Mouse (Mus musculus): ENCODE measurements around the gene Bud13. TPM values are rescaled to one million over a fixed set of nuclear protein-coding genes. Genes with fewer than 3 reads are reported as not detected.

Bud13 gene
- total RNA-seq (2014; rRNA removed) (13.5 and 14.7 TPM in 2 replicates), polyA plus RNA-seq (2015; fragmentation: Nextera tagmentation; extraction: Ambion mirVana) (11.5 and 12.8 TPM in 2 replicates)

- Histone ChIP-seq H3K9me3 (ENCODE audit: low read length) (no peaks in the 10 kb centered on the region), H3K4me3 (ENCODE audit: low read depth, low read length) (peak within 1 kb of the TSS; percentile 73), H3K27ac (ENCODE audit: low read depth, low read length) (peak within 1 kb of the TSS; percentile 70), H3K9ac (peak within 1 kb of the TSS; percentile 81), H3K36me3 (ENCODE audit: insufficient read depth) (peaks cover 45% of the 10 kb centered on the region), H3K4me2 (ENCODE audit: low read depth) (peak within 1 kb of the TSS; percentile 58), H3K4me1 (ENCODE audit: insufficient read depth) (peaks cover 6% of the 10 kb centered on the region), H3K27me3 (ENCODE audit: insufficient read depth, low read length) (no peaks in the 10 kb centered on the region)
- peak; percentile 81 for TF ChIP-seq CTCF (IDR thresholded peaks at IDR 0.05; ENCODE audit: low read depth)
- ATAC-seq (peak; percentile 95), DNase-seq (peak; percentile 94)
- under 1% methylated on average over 55 of the region's 55 CpGs for WGBS
Observed at GRCm38 (mm10) chr9:46282631-46283436, at the start of gene Bud13. Gene Bud13, plus strand, starts transcription at chr9:46283008.

- Histone ChIP-seq H3K4me3 (ENCODE audit: low read depth, low read length) (no peak overlapping the region), H3K27ac (ENCODE audit: low read depth, low read length) (no peak overlapping the region), H3K9me3 (ENCODE audit: low read length) (no peaks in the 10 kb centered on the region), H3K36me3 (ENCODE audit: insufficient read depth) (no peaks in the 10 kb centered on the region), H3K27me3 (ENCODE audit: insufficient read depth, low read length) (no peaks in the 10 kb centered on the region), H3K4me2 (ENCODE audit: low read depth) (no peak overlapping the region), H3K9ac (no peak overlapping the region), H3K4me1 (ENCODE audit: insufficient read depth) (no peaks in the 10 kb centered on the region)
- TF ChIP-seq CTCF (IDR thresholded peaks at IDR 0.05; ENCODE audit: low read depth) = no peak
- ATAC-seq = no peak
- no peak for DNase-seq
- 91% methylated on average over 6 of the region's 6 CpGs for WGBS
Observed at GRCm38 (mm10) chr9:46235196-46235595, 47.6 kb upstream of the Bud13 start.

DNA sequence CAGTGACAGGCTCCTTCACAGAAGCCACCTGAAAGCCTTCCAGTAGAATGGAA, 47.4 kb upstream of the Bud13 start, which contains the start of gene Apoc3:
Apoc3 (minus strand) TSS at position 41 of the 53 bp plus-strand sequence.
- H3K4me2 ChIP-seq (ENCODE audit: low read depth) = no peak within 1 kb of the TSS
- H3K27me3 ChIP-seq (ENCODE audit: insufficient read depth, low read length) = no peaks in the 10 kb centered on the region
- H3K4me3 ChIP-seq (ENCODE audit: low read depth, low read length) = no peak within 1 kb of the TSS
- H3K9ac ChIP-seq = no peak within 1 kb of the TSS
- H3K4me1 ChIP-seq (ENCODE audit: insufficient read depth) = no peaks in the 10 kb centered on the region
- TF ChIP-seq CTCF (IDR thresholded peaks at IDR 0.05; ENCODE audit: low read depth) = no peak
- H3K36me3 ChIP-seq (ENCODE audit: insufficient read depth) = no peaks in the 10 kb centered on the region
- H3K9me3 ChIP-seq (ENCODE audit: low read length) = no peaks in the 10 kb centered on the region
- no peak within 1 kb of the TSS for H3K27ac ChIP-seq (ENCODE audit: low read depth, low read length)
- DNase-seq (no peak), ATAC-seq (no peak)

DNA sequence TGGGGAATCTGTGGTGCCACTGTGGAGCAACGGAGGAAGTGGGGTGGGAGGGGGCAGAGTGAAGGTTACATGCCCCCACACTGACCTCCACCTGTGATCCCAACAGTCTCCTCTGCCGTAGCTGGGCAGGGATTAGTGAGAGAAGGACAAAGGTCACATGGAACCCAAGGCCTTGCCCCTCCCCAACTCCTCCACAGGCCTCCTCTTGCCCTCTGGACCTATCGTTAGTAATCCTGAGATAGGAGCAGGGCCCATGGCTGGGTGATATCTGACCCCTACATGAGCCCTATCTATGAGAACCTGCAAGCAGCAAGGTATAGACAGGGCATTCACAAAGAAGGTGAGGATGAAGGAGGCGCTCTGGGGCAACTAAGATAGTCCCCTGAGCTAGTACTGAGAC, 47.2 kb upstream of the Bud13 start:
- Histone ChIP-seq H3K9ac (no peak overlapping the region), H3K4me1 (ENCODE audit: insufficient read depth) (no peaks in the 10 kb centered on the region), H3K27ac (ENCODE audit: low read depth, low read length) (no peak overlapping the region), H3K4me2 (ENCODE audit: low read depth) (no peak overlapping the region), H3K4me3 (ENCODE audit: low read depth, low read length) (no peak overlapping the region), H3K36me3 (ENCODE audit: insufficient read depth) (no peaks in the 10 kb centered on the region), H3K9me3 (ENCODE audit: low read length) (no peaks in the 10 kb centered on the region), H3K27me3 (ENCODE audit: insufficient read depth, low read length) (no peaks in the 10 kb centered on the region)
- ATAC-seq = no peak
- DNase-seq = no peak
- 44% methylated on average over 4 of the region's 4 CpGs for WGBS
- TF ChIP-seq CTCF (IDR thresholded peaks at IDR 0.05; ENCODE audit: low read depth) = no peak

DNA sequence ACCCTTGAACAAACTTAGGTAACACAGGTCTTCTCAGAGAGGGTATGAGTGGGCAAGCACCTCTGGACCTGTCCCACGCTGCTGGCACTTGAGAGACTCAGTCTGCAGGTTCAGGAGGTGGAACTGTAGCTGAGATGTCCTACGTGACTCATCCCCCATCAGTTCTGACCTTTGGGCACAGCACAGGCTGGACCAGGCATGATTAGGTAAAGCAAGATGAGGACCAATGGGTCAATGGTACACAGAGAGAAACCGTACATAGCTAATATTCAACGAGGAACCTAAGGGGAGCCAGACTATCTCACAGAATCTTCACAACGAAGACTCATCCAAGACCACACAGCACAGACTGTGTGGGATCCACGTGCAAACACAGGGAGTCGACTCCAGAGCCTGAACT, 44.0 kb upstream of the Bud13 start:
- no peak for TF ChIP-seq CTCF (IDR thresholded peaks at IDR 0.05; ENCODE audit: low read depth)
- no peaks in the 10 kb centered on the region for H3K9me3 ChIP-seq (ENCODE audit: low read length)
- H3K36me3 ChIP-seq (ENCODE audit: insufficient read depth) = no peaks in the 10 kb centered on the region

GRCm38 (mm10) chr9:46240526-46241153, 42.2 kb upstream of the Bud13 start, which contains the start of gene Apoa4:
Gene Apoa4, plus strand, starts transcription at chr9:46240696.
- H3K36me3 ChIP-seq (ENCODE audit: insufficient read depth) = no peaks in the 10 kb centered on the region
- 68% methylated on average over 7 of the region's 7 CpGs for WGBS
- H3K9me3 ChIP-seq (ENCODE audit: low read length) = no peaks in the 10 kb centered on the region
- H3K27ac ChIP-seq (ENCODE audit: low read depth, low read length) = no peak within 1 kb of the TSS
- no peak within 1 kb of the TSS for H3K4me2 ChIP-seq (ENCODE audit: low read depth)
- DNase-seq = no peak
- no peak for ATAC-seq
- TF ChIP-seq CTCF (IDR thresholded peaks at IDR 0.05; ENCODE audit: low read depth) = no peak
- H3K4me3 ChIP-seq (ENCODE audit: low read depth, low read length) = no peak within 1 kb of the TSS
- H3K4me1 ChIP-seq (ENCODE audit: insufficient read depth) = no peaks in the 10 kb centered on the region
- no peak within 1 kb of the TSS for H3K9ac ChIP-seq
- H3K27me3 ChIP-seq (ENCODE audit: insufficient read depth, low read length) = no peaks in the 10 kb centered on the region

More for the DNA sequence above, 44.0 kb upstream of the Bud13 start:
- H3K4me1 ChIP-seq (ENCODE audit: insufficient read depth) = no peaks in the 10 kb centered on the region
- H3K27ac ChIP-seq (ENCODE audit: low read depth, low read length) = no peak overlapping the region
- H3K27me3 ChIP-seq (ENCODE audit: insufficient read depth, low read length) = no peaks in the 10 kb centered on the region
- ATAC-seq (no peak), DNase-seq (no peak)
- no peak overlapping the region for H3K4me3 ChIP-seq (ENCODE audit: low read depth, low read length)
- H3K4me2 ChIP-seq (ENCODE audit: low read depth) = no peak overlapping the region
- no peak overlapping the region for H3K9ac ChIP-seq
- WGBS = 90% methylated on average over 7 of the region's 7 CpGs

- no peaks in the 10 kb centered on the region for H3K36me3 ChIP-seq (ENCODE audit: insufficient read depth)
- WGBS = 77% methylated on average over 2 of the region's 2 CpGs
- no peak for DNase-seq
- no peak overlapping the region for H3K27ac ChIP-seq (ENCODE audit: low read depth, low read length)
- no peak overlapping the region for H3K4me3 ChIP-seq (ENCODE audit: low read depth, low read length)
- no peaks in the 10 kb centered on the region for H3K4me1 ChIP-seq (ENCODE audit: insufficient read depth)
- H3K9ac ChIP-seq = no peak overlapping the region
- ATAC-seq = no peak
- H3K27me3 ChIP-seq (ENCODE audit: insufficient read depth, low read length) = no peaks in the 10 kb centered on the region
- no peak for TF ChIP-seq CTCF (IDR thresholded peaks at IDR 0.05; ENCODE audit: low read depth)
- H3K4me2 ChIP-seq (ENCODE audit: low read depth) = no peak overlapping the region
- no peaks in the 10 kb centered on the region for H3K9me3 ChIP-seq (ENCODE audit: low read length)
Observed at GRCm38 (mm10) chr9:46241818-46242217, 41.0 kb upstream of the Bud13 start.

All from forebrain, postnatal 0 days (tissue).